Mouse (Mus musculus) liver, adult 2 months (tissue): ENCODE measurements at regions not wholly inside any gene's neighbourhood (a gene's known extent, or its start where the extent isn't known, plus 50 kb on each side); places are given as distances from the start of the nearest gene placed in this dataset.
"Not testable (repeated sequence)": the region's sequence is repeated elsewhere in the genome, so short reads cannot be mapped to it uniquely, and the experiment has no call there.

Experiments used
- CTCF ChIP-seq: fragments of 200-500 bp; IDR thresholded peaks from 2 replicates; pipeline ENCODE4 v1.5.1; 2011; ENCODE audit warnings: low read depth, low read length, control low read depth
- POLR2A ChIP-seq: fragments of 200-500 bp; IDR thresholded peaks from 2 replicates; pipeline ENCODE4 v1.6.1; 2011; ENCODE audit warnings: low read length, control low read depth; ENCODE audit not compliant: insufficient read depth; ENCODE audit errors: extremely low read depth

DNA sequence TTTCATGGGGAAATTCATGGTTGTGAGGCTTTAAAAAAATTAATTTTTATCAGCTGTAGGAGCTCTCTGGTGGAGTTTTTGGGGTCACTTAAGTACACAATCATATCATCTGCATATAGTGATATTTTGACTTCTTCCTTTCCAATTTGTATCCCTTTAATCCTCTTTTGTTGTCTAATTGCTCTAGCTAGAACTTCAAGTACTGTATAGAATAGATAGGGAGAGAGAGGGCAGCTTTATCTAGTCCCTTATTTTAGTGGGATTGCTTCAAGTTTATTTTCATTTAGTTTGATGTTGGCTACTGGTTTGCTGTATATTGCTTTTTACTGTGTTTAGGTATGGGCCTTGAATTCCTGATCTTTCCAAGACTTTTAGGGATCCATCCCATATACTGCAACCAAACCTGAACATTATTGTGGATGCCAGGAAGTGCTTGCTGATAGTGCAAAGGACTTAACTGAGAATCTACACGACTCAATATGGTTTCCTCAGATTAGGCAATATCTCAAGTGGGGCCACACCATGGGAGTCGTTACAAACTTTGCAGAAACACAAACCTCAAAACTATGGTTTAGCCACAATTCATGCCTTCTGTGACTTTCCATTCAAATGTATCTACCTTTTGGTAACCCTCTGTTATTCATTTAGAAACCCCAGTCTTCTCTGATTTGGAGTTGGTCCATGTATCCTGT, 878.4 kb upstream of the Olfr1507 start:
- not testable (repeated sequence) for TF ChIP-seq POLR2A, CTCF
